Mouse (Mus musculus): ENCODE data around the gene Ddx46. TPM values are rescaled to one million over a fixed set of nuclear protein-coding genes. Genes with fewer than 3 reads are reported as not detected.
A peak's percentile ranks its signal among the peaks of the same experiment; 100 is the strongest.

Ddx46 gene
- polyA plus RNA-seq (2015; fragmentation: Nextera tagmentation; extraction: Ambion mirVana) = 20.5 and 21.4 TPM in 2 replicates

DNA sequence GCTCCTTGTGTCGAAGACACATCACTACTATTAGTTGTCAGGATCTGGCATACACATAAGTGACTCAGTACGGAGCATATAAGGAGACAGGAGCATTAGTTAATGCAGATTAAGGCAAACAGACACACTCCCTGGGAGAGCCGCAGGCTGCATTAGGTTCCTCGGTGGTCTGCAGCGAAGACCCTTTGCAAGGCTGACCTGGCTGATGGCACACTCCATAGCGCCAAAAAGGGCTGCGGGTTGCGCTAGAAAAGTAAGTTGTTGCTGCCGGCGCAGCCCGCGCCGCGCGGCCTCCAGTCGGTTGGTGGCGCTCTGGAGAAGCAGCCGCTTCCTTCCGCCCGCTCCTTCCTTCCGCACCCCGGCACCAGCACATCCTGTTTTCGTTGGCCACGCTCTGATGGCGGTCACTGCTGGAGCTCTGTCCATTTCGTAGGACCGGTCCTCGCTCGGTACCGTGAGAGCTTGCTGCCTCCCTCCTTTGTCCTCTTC is at the start of gene Ddx46:
Ddx46 (plus strand) TSS at position 389 of the 489 bp plus-strand sequence.
- peak; percentile 90 for ATAC-seq (replicated peaks; ENCODE audit: extremely low read depth, insufficient read depth, low FRiP score)
- H3K27me3 ChIP-seq (ENCODE audit: control insufficient read depth, insufficient read depth, low read length) = no peaks in the 10 kb centered on the region
- peaks cover 12% of the 10 kb centered on the region for H3K4me1 ChIP-seq (ENCODE audit: control insufficient read depth, insufficient read depth, low read length)
- H3K4me2 ChIP-seq (ENCODE audit: low read depth, low read length) = peak within 1 kb of the TSS; percentile 90
- H3K36me3 ChIP-seq (ENCODE audit: control insufficient read depth, insufficient read depth) = peaks cover 20% of the 10 kb centered on the region
- peak within 1 kb of the TSS; percentile 98 for H3K4me3 ChIP-seq (ENCODE audit: low read length)
- 5% methylated on average over 30 of the region's 30 CpGs for WGBS
- H3K9me3 ChIP-seq (replicated peaks; ENCODE audit: control insufficient read depth, low read length) = no peaks in the 10 kb centered on the region
- H3K27ac ChIP-seq (ENCODE audit: low read length) = 0 out of 2 replicates have a peak within 1 kb of the TSS, but pooled peaks have one; percentile 37
- H3K9ac ChIP-seq (ENCODE audit: low read length) = peak within 1 kb of the TSS; percentile 96

DNA sequence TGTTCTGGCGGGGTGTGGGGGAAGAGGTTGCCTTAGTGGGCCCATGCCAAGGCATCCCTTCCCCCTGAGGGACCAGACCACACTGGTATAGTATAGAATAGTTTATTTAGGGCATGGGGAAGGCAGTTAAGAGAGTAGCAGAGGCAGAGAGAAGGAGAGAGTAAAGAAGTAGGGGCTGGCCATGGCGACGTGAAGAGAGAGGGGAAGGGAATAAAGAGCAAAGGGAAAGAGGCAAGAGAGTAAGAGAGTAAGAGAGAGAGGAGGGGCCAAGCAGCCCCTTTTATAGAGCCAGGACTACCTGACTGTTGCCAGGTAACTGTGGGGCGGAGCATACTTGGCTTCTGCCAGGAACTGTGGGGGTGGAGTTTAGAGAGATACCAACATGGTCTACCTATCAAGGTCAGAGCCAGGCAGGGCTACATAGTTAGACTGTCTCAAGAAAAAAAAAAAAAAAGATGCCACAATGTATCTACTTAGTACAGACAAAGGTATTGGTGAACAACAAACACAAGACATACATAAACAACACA is 42.8 kb upstream of the Ddx46 start:
- no peak for ATAC-seq (replicated peaks; ENCODE audit: extremely low read depth, insufficient read depth, low FRiP score)
- Histone ChIP-seq H3K9me3 (replicated peaks; ENCODE audit: control insufficient read depth, low read length) (no peaks in the 10 kb centered on the region), H3K27ac (ENCODE audit: low read length) (no peak overlapping the region), H3K4me3 (ENCODE audit: low read length) (no peak overlapping the region), H3K27me3 (ENCODE audit: control insufficient read depth, insufficient read depth, low read length) (no peaks in the 10 kb centered on the region), H3K4me1 (ENCODE audit: control insufficient read depth, insufficient read depth, low read length) (peaks cover 10% of the 10 kb centered on the region), H3K9ac (ENCODE audit: low read length) (no peak overlapping the region), H3K36me3 (ENCODE audit: control insufficient read depth, insufficient read depth) (peaks cover 17% of the 10 kb centered on the region), H3K4me2 (ENCODE audit: low read depth, low read length) (no peak overlapping the region)
- WGBS = 80% methylated on average over 4 of the region's 4 CpGs

DNA sequence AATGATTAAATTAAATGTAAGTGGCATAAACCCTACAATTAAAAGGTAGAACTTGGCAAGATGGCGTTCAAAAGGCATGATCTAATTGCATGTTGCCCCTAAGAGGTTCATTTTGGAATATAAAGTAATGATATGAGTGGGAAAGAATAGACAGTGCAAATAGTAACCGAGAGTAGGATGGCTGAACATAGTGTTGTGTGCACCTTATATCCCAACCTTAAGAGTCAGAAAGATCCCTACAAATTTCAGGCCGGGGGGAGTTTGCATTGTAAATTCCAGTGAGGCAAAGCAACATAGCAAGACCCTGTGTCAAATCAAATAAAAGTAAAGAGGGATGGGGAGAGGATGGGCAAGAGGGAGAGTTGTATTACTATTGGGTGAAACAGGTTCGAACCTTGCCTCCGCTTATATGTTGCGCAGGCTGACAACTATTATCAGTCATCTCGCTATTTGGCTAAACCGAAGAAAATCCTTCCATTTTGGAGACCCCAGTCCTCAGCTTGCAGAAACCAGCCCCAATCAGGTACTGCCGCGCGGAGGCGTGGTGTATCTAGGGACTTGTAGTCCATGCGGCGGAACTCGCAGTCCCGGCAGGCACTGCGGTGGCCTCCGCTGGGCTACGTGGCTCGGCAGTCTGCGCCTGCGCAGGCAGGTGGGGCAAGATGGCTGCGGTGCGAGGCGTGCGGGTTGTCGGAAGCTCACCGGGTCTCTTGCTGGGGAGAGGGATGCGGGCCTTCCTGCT is 42.1 kb upstream of the Ddx46 start:
- Histone ChIP-seq H3K9ac (ENCODE audit: low read length) (peak overlapping the region; percentile 80), H3K9me3 (replicated peaks; ENCODE audit: control insufficient read depth, low read length) (no peaks in the 10 kb centered on the region), H3K27me3 (ENCODE audit: control insufficient read depth, insufficient read depth, low read length) (no peaks in the 10 kb centered on the region), H3K4me1 (ENCODE audit: control insufficient read depth, insufficient read depth, low read length) (peaks cover 10% of the 10 kb centered on the region), H3K36me3 (ENCODE audit: control insufficient read depth, insufficient read depth) (peaks cover 23% of the 10 kb centered on the region), H3K4me3 (ENCODE audit: low read length) (peak overlapping the region; percentile 68), H3K4me2 (ENCODE audit: low read depth, low read length) (peak overlapping the region; percentile 63), H3K27ac (ENCODE audit: low read length) (peak overlapping the region; percentile 26)
- ATAC-seq (replicated peaks; ENCODE audit: extremely low read depth, insufficient read depth, low FRiP score) = peak; percentile 98
- 4% methylated on average over 29 of the region's 29 CpGs for whole genome bisulfite sequencing

DNA sequence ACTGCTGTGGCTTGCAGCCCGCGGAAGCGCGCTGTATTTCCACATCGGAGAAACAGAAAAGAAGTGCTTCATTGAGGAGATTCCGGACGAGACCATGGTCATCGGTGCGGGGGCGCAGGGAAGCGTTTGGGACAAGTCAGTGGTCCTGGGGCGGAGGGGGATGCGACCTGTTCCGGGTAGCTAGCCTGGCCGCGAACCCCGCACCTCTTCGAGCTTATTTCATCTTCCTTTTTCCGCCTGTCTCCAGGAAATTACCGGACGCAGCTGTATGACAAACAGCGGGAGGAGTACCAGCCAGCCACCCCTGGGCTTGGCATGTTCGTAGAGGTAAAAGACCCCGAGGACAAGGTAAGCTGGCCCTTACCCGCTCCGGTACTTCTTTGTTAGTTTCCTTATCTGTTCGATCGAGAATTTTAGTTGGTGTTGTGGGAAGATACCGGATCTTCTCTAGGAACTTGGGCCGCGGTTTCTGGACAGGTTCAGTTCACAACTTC is 41.5 kb upstream of the Ddx46 start:
- peak; percentile 25 for ATAC-seq (replicated peaks; ENCODE audit: extremely low read depth, insufficient read depth, low FRiP score)
- WGBS = under 1% methylated on average over 31 of the region's 31 CpGs

DNA sequence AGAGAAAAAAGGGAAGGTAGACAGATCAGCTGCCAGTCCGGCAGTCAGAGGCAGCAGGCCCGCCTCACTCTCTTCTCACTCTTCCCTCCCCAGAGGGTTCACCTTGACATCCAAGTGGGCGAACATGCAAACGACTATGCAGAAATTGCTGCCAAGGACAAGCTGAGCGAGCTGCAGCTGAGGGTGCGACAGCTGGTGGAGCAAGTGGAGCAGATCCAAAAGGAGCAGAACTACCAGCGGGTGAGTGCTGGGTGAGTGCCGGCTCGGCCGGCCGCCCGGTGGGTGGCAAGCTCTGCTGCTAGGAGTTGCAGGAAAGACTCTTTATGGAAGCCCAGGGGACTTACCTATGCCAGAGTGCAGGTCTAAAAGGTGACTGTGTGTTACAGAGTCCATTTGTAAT is 39.5 kb upstream of the Ddx46 start:
- peaks cover 15% of the 10 kb centered on the region for H3K4me1 ChIP-seq (ENCODE audit: control insufficient read depth, insufficient read depth, low read length)
- no peak overlapping the region for H3K27ac ChIP-seq (ENCODE audit: low read length)
- H3K9me3 ChIP-seq (replicated peaks; ENCODE audit: control insufficient read depth, low read length) = no peaks in the 10 kb centered on the region
- no peak overlapping the region for H3K4me3 ChIP-seq (ENCODE audit: low read length)
- no peak overlapping the region for H3K4me2 ChIP-seq (ENCODE audit: low read depth, low read length)
- WGBS = 89% methylated on average over 12 of the region's 12 CpGs
- peaks cover 26% of the 10 kb centered on the region for H3K36me3 ChIP-seq (ENCODE audit: control insufficient read depth, insufficient read depth)
- H3K27me3 ChIP-seq (ENCODE audit: control insufficient read depth, insufficient read depth, low read length) = no peaks in the 10 kb centered on the region
- H3K9ac ChIP-seq (ENCODE audit: low read length) = no peak overlapping the region
- no peak for ATAC-seq (replicated peaks; ENCODE audit: extremely low read depth, insufficient read depth, low FRiP score)

More for the DNA sequence above, 41.5 kb upstream of the Ddx46 start:
- Histone ChIP-seq H3K4me2 (ENCODE audit: low read depth, low read length) (peak overlapping the region; percentile 63), H3K9ac (ENCODE audit: low read length) (peak overlapping the region; percentile 80), H3K4me3 (ENCODE audit: low read length) (peak overlapping the region; percentile 68), H3K27ac (ENCODE audit: low read length) (peak overlapping the region; percentile 26), H3K27me3 (ENCODE audit: control insufficient read depth, insufficient read depth, low read length) (no peaks in the 10 kb centered on the region), H3K9me3 (replicated peaks; ENCODE audit: control insufficient read depth, low read length) (no peaks in the 10 kb centered on the region), H3K4me1 (ENCODE audit: control insufficient read depth, insufficient read depth, low read length) (peaks cover 10% of the 10 kb centered on the region), H3K36me3 (ENCODE audit: control insufficient read depth, insufficient read depth) (peaks cover 26% of the 10 kb centered on the region)

DNA sequence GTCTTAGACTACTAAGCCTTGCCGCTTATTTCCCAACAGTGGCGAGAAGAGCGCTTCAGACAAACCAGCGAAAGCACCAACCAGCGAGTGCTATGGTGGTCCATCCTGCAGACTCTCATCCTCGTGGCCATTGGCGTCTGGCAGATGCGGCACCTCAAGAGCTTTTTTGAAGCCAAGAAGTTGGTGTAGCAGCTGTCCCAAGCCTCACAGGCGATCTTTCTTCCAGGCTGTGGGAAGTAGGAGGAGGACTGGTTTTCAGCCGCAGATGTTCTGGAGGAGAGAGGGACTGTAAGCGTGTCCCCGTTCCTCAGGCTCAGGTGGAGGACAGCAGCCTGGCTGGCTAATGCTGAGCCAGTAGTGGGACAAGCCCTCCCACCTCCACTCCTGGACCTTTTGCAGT is 38.0 kb upstream of the Ddx46 start:
- Histone ChIP-seq H3K27me3 (ENCODE audit: control insufficient read depth, insufficient read depth, low read length) (no peaks in the 10 kb centered on the region), H3K9ac (ENCODE audit: low read length) (no peak overlapping the region), H3K9me3 (replicated peaks; ENCODE audit: control insufficient read depth, low read length) (no peaks in the 10 kb centered on the region), H3K4me2 (ENCODE audit: low read depth, low read length) (no peak overlapping the region), H3K4me1 (ENCODE audit: control insufficient read depth, insufficient read depth, low read length) (peaks cover 22% of the 10 kb centered on the region), H3K36me3 (ENCODE audit: control insufficient read depth, insufficient read depth) (peaks cover 26% of the 10 kb centered on the region), H3K4me3 (ENCODE audit: low read length) (no peak overlapping the region), H3K27ac (ENCODE audit: low read length) (no peak overlapping the region)
- 95% methylated on average over 12 of the region's 12 CpGs for WGBS
- ATAC-seq (replicated peaks; ENCODE audit: extremely low read depth, insufficient read depth, low FRiP score) = no peak

DNA sequence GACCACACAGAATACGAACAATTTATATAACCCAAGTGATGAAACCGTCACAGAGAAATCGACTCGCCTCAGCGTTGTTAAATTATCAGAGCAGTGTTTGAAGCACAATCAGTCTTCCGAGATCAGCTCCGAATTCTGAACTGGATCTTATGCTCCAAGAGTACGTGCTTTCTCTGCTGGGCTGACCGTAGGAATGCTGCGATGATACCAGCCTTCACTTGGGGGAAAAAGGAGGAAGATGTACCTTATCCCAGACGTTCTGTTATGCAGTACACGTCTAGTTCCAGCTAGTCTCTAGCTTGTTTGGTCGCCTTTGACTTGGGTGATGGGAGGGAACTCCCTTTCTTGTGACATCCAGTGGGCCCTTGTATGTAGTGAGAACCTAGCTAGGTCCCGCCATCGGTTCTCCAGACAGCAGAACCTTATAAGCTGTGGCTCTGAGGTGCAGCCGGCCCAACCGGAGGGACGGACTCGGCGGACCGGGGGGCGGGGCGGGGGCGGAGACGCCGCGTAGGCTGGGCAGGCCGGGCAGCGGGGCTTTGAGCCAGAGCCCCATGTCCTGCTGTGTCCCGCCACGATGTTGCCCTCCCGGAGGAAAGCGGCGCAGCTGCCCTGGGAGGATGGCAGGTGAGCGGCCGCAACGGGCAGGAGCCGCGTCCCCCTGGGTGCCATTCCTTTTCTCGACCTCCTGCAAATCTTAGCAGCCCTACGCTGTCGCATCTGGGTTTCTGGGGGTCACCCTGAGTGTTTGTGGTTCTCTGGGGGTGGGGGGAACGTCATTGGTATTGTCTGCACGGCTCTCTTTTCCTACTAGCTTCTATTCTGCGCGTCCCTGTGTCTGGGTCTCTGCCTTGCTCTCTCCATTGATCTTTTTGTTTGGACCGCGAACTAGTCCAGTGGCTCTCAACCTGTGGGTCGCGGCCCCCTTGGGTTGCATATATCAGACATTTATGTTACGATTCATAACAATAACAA is 35.0 kb upstream of the Ddx46 start, which contains the start of gene B4galt7:
B4galt7 (plus strand) TSS at position 331 of the 975 bp plus-strand sequence.
- ATAC-seq (replicated peaks; ENCODE audit: extremely low read depth, insufficient read depth, low FRiP score) = peak; percentile 92
- Histone ChIP-seq H3K9ac (ENCODE audit: low read length) (peak within 1 kb of the TSS; percentile 89), H3K4me1 (ENCODE audit: control insufficient read depth, insufficient read depth, low read length) (peaks cover 12% of the 10 kb centered on the region), H3K27me3 (ENCODE audit: control insufficient read depth, insufficient read depth, low read length) (no peaks in the 10 kb centered on the region), H3K4me2 (ENCODE audit: low read depth, low read length) (peak within 1 kb of the TSS; percentile 89), H3K4me3 (ENCODE audit: low read length) (peak within 1 kb of the TSS; percentile 83), H3K9me3 (replicated peaks; ENCODE audit: control insufficient read depth, low read length) (no peaks in the 10 kb centered on the region), H3K27ac (ENCODE audit: low read length) (peak within 1 kb of the TSS; percentile 74), H3K36me3 (ENCODE audit: control insufficient read depth, insufficient read depth) (peaks cover 26% of the 10 kb centered on the region)
- WGBS = 9% methylated on average over 46 of the region's 51 CpGs

DNA sequence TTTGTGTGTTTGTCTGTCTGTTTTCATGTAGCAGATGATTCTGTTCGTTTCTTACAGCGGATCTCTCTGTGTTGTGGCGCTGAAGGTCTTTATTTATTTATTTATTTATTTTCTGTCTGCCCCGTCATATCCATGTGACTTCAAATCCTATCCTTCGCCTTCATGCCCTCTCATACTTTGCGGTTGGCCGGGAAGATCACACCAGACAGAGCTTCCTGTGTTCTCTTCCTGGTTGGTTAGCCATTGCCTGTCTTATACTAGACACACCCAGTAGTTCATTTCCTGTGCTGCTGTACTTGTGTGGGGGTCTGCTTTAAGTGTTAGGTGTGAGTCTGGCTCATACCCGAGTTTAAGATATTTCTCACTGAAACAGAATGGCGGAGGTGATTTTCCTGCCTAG is 34.2 kb upstream of the Ddx46 start:
- Histone ChIP-seq H3K4me2 (ENCODE audit: low read depth, low read length) (peak overlapping the region; percentile 89), H3K36me3 (ENCODE audit: control insufficient read depth, insufficient read depth) (peaks cover 22% of the 10 kb centered on the region), H3K9me3 (replicated peaks; ENCODE audit: control insufficient read depth, low read length) (no peaks in the 10 kb centered on the region), H3K27ac (ENCODE audit: low read length) (no peak overlapping the region), H3K4me1 (ENCODE audit: control insufficient read depth, insufficient read depth, low read length) (peaks cover 12% of the 10 kb centered on the region), H3K9ac (ENCODE audit: low read length) (peak overlapping the region; percentile 89), H3K27me3 (ENCODE audit: control insufficient read depth, insufficient read depth, low read length) (no peaks in the 10 kb centered on the region), H3K4me3 (ENCODE audit: low read length) (peak overlapping the region; percentile 83)
- ATAC-seq (replicated peaks; ENCODE audit: extremely low read depth, insufficient read depth, low FRiP score) = no peak
- WGBS = 19% methylated on average over 9 of the region's 9 CpGs
